10 mouse cellular contexts compared by ENCODE assay signal in genomic region chr11:81595235-81595634, GRCm38 (mm10).
DNase-seq lines count a peak whose midpoint lies in the region; ATAC-seq and TF ChIP-seq lines count a peak whose summit lies in the region.
"Had no signal": no experiment of that assay in that cellular context is flagged by ENCODE, and none has a peak within 500 bp of the region (broad histone marks: within the 10 kb centered on the region; RNA-seq: fewer than 3 reads in every experiment).

No protein-coding gene starts in this region.

- DNase-seq in embryonic facial prominence, embryonic 14.5 days (ENCODE audit: low spot score): peak; percentile 74
- no peak for DNase-seq in embryonic facial prominence, embryonic 10.5 days (ENCODE audit: low spot score)
- peak; percentile 17 for DNase-seq in kidney, adult 2 months
- DNase-seq in lung, postnatal 25 days (ENCODE audit: low spot score): no peak
- DNase-seq in right cerebral cortex, postnatal 25 days: peak; percentile 41

- TF ChIP-seq POLR2A in kidney, adult 2 months (IDR thresholded peaks at IDR 0.05; ENCODE audit: low read depth, low read length): no peak

- no peak for TF ChIP-seq CTCF in kidney, adult 2 months (conservative IDR thresholded peaks at IDR 0.05; ENCODE audit: insufficient read depth, insufficient read length, low read depth, low read length)

- H3K27me3 ChIP-seq in embryonic facial prominence, embryonic 14.5 days (replicated peaks; ENCODE audit: control insufficient read depth, insufficient read depth, low read length): no peaks in the 10 kb centered on the region
- no peaks in the 10 kb centered on the region for H3K27me3 ChIP-seq in embryonic facial prominence, embryonic 10.5 days (replicated peaks; ENCODE audit: low read depth, poor library complexity, severe bottlenecking)
- no peaks in the 10 kb centered on the region for H3K27me3 ChIP-seq in kidney, adult 2 months (replicated peaks; ENCODE audit: control insufficient read depth, insufficient read depth, low read length)
- no peaks in the 10 kb centered on the region for H3K27me3 ChIP-seq in kidney, embryonic 15.5 days
- H3K27me3 ChIP-seq in lung, embryonic 16.5 days (ENCODE audit: control insufficient read depth, insufficient read depth, low read depth, low read length): no peaks in the 10 kb centered on the region
- H3K27me3 ChIP-seq: lung, embryonic 15.5 days had no signal

- ATAC-seq in embryonic facial prominence, embryonic 14.5 days (ENCODE audit: low read depth): no peak
- no peak for ATAC-seq in kidney, embryonic 15.5 days (replicated peaks; ENCODE audit: low FRiP score)
- peak; percentile 67 for ATAC-seq in lung, embryonic 16.5 days (ENCODE audit: low read depth)
- no peak for ATAC-seq in erythroblast, adult 5-6 weeks (replicated peaks; ENCODE audit: low FRiP score, poor library complexity, severe bottlenecking)
- ATAC-seq: Patski had no signal

- no peak overlapping the region for H3K9ac ChIP-seq in embryonic facial prominence, embryonic 14.5 days (ENCODE audit: low read depth, low read length)
- no peak overlapping the region for H3K9ac ChIP-seq in kidney, embryonic 15.5 days
- H3K9ac ChIP-seq in lung, embryonic 16.5 days (ENCODE audit: low read length): no peak overlapping the region
- H3K9ac ChIP-seq: lung, embryonic 15.5 days had no signal

- no peak overlapping the region for H3K4me3 ChIP-seq in embryonic facial prominence, embryonic 14.5 days (ENCODE audit: low read depth, low read length)
- H3K4me3 ChIP-seq in embryonic facial prominence, embryonic 10.5 days: no peak overlapping the region
- H3K4me3 ChIP-seq in kidney, adult 2 months (ENCODE audit: insufficient read depth, low read depth, low read length): no peak overlapping the region
- no peak overlapping the region for H3K4me3 ChIP-seq in kidney, embryonic 15.5 days (replicated peaks)
- no peak overlapping the region for H3K4me3 ChIP-seq in lung, embryonic 16.5 days (ENCODE audit: low read length)
- H3K4me3 ChIP-seq: lung, embryonic 15.5 days had no signal

- H3K4me2 ChIP-seq in embryonic facial prominence, embryonic 14.5 days (ENCODE audit: low read depth, low read length): no peak overlapping the region
- H3K4me2 ChIP-seq in kidney, embryonic 15.5 days: no peak overlapping the region
- H3K4me2 ChIP-seq in lung, embryonic 16.5 days (ENCODE audit: low read depth, low read length): no peak overlapping the region
- H3K4me2 ChIP-seq: lung, embryonic 15.5 days had no signal

- H3K27ac ChIP-seq in embryonic facial prominence, embryonic 14.5 days (replicated peaks; ENCODE audit: low read depth, low read length): no peak overlapping the region
- no peak overlapping the region for H3K27ac ChIP-seq in embryonic facial prominence, embryonic 10.5 days (replicated peaks)
- H3K27ac ChIP-seq in kidney, adult 2 months (ENCODE audit: insufficient read depth, low read depth, low read length): no peak overlapping the region
- no peak overlapping the region for H3K27ac ChIP-seq in kidney, embryonic 15.5 days
- H3K27ac ChIP-seq in lung, embryonic 16.5 days (ENCODE audit: low read length): no peak overlapping the region
- H3K27ac ChIP-seq: lung, embryonic 15.5 days had no signal

- no peaks in the 10 kb centered on the region for H3K9me3 ChIP-seq in embryonic facial prominence, embryonic 14.5 days (ENCODE audit: control insufficient read depth, low read length)
- no peaks in the 10 kb centered on the region for H3K9me3 ChIP-seq in embryonic facial prominence, embryonic 10.5 days
- no peaks in the 10 kb centered on the region for H3K9me3 ChIP-seq in kidney, embryonic 15.5 days (replicated peaks)
- H3K9me3 ChIP-seq in lung, embryonic 16.5 days (ENCODE audit: control insufficient read depth, low read length): no peaks in the 10 kb centered on the region
- H3K9me3 ChIP-seq: lung, embryonic 15.5 days had no signal

- no peaks in the 10 kb centered on the region for H3K36me3 ChIP-seq in embryonic facial prominence, embryonic 14.5 days (ENCODE audit: control insufficient read depth, insufficient read depth, low read length)
- no peaks in the 10 kb centered on the region for H3K36me3 ChIP-seq in embryonic facial prominence, embryonic 10.5 days (replicated peaks)
- H3K36me3 ChIP-seq in kidney, adult 2 months (ENCODE audit: control insufficient read depth, insufficient read depth, low read length): no peaks in the 10 kb centered on the region
- no peaks in the 10 kb centered on the region for H3K36me3 ChIP-seq in kidney, embryonic 15.5 days
- H3K36me3 ChIP-seq in lung, embryonic 16.5 days (ENCODE audit: control insufficient read depth, insufficient read depth, low read length): no peaks in the 10 kb centered on the region
- H3K36me3 ChIP-seq: lung, embryonic 15.5 days had no signal

- 57% methylated on average over 2 of the region's 2 CpGs for WGBS in embryonic facial prominence, embryonic 14.5 days
- WGBS in embryonic facial prominence, embryonic 10.5 days: 79% methylated on average over 2 of the region's 2 CpGs
- 66% methylated on average over 2 of the region's 2 CpGs for WGBS in kidney, adult 2 months
- WGBS in kidney, embryonic 15.5 days: 66% methylated on average over 2 of the region's 2 CpGs
- WGBS in lung, embryonic 16.5 days: 46% methylated on average over 2 of the region's 2 CpGs

- H3K4me1 ChIP-seq in embryonic facial prominence, embryonic 14.5 days (ENCODE audit: control insufficient read depth, insufficient read depth, low read length): no peaks in the 10 kb centered on the region
- no peaks in the 10 kb centered on the region for H3K4me1 ChIP-seq in embryonic facial prominence, embryonic 10.5 days
- H3K4me1 ChIP-seq in kidney, adult 2 months (ENCODE audit: control insufficient read depth, insufficient read depth, low read length): no peaks in the 10 kb centered on the region
- 0 out of 2 replicates have a peak, but pooled peaks cover 3% of the 10 kb centered on the region for H3K4me1 ChIP-seq in kidney, embryonic 15.5 days
- H3K4me1 ChIP-seq in lung, embryonic 16.5 days (replicated peaks; ENCODE audit: control insufficient read depth, insufficient read depth, low read length): no peaks in the 10 kb centered on the region
- H3K4me1 ChIP-seq: lung, embryonic 15.5 days had no signal

Comparison
In these comparisons a context has a peak if more than half of its experiments do, and no peak if none do; other contexts are left out.
1. DNase-seq: peak in embryonic facial prominence, embryonic 14.5 days (single experiment), kidney, adult 2 months (single experiment) and right cerebral cortex, postnatal 25 days (single experiment); none in embryonic facial prominence, embryonic 10.5 days (single experiment) and lung, postnatal 25 days (single experiment).